Mouse (Mus musculus) frontal cortex, adult (tissue): Measurements from ENCODE around the gene Gm27021.
"Not testable (repeated sequence)": the region's sequence is repeated elsewhere in the genome, so short reads cannot be mapped to it uniquely, and the experiment has no call there.

Source experiments
- ATAC-seq: cut with Nextera tagmentation; 2 replicates; pipeline ENCODE4 v1.9.2; 2017; ENCODE audit warnings: mild to moderate bottlenecking, moderate library complexity, mixed read lengths; ENCODE audit not compliant: low TSS enrichment

The Gm27021 gene

DNA sequence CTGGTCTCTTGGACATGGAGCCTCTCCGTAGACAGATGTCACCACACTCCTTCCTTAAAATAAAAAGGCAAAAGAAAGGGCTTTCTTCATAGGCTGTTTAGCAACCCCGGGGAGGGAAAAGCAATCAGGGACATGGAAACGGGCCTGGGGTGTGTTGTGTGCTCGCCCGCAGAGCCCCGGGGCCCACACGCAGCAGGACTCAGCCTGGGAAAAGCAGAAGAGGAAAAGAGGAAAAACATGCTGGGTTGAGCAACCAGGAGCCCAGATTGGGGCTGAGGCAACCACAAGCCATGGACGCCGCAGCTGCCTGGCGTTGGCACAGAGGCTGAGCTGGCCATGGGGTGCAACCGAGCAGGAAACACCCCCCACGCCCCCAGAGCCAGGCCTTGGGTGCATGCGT is 18.2 kb upstream of the Gm27021 start:
- no peak for ATAC-seq

- ATAC-seq = no peak
Measured at GRCm38 (mm10) chr8:120685591-120685990, 17.7 kb upstream of the Gm27021 start.

GRCm38 (mm10) chr8:120685097-120685496 is 17.2 kb upstream of the Gm27021 start:
- no peak for ATAC-seq

DNA sequence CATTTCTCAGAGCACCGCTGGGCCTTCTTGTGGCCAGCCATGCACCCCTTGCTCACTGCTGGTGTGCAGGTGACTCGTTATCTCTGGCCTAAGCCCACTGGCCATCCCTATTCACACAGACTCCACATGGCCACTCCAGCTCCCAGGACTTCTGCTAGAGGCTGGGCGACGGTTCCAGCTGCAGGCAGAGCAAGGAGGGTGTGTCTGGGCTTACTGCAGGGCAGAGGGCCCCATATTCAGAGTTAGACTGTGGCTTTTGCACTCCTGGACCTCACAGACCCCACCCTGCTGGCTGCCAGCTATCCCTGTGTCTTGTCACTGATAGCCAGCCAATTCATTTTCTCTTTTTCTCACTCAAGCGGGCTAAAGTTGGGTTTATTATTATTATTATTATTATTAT is 16.2 kb upstream of the Gm27021 start:
- ATAC-seq = no peak

- peak; percentile 59; the same call in 1 of the 2 replicates for ATAC-seq
Measured at GRCm38 (mm10) chr8:120683602-120684001, 15.7 kb upstream of the Gm27021 start.

DNA sequence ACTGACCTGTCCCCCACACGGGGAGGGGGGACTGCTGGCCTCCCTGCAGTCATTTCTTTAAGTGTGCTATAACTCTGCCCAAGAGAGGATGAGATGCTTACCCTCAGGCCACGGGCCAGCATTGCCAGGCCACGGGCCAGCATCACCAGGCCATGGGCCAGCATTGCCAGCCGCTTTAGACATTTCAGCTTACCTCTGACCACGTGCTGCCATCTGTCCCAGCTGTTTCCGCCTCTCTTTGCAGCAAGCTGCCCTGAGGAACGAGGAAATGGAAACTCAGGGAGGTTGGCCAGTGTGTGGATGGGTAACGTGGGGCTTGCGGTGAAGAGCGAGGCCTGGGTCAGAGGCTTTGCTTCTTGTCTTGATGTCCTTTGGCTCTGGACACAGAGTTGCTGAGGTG is 13.2 kb upstream of the Gm27021 start:
- ATAC-seq = no peak

- ATAC-seq = not testable (repeated sequence)
Measured at GRCm38 (mm10) chr8:120680405-120680804, 12.5 kb upstream of the Gm27021 start.

GRCm38 (mm10) chr8:120679629-120680387 is 11.9 kb upstream of the Gm27021 start:
- ATAC-seq = no peak

GRCm38 (mm10) chr8:120678447-120678846 is 10.6 kb upstream of the Gm27021 start:
- peak; percentile 71 for ATAC-seq

DNA sequence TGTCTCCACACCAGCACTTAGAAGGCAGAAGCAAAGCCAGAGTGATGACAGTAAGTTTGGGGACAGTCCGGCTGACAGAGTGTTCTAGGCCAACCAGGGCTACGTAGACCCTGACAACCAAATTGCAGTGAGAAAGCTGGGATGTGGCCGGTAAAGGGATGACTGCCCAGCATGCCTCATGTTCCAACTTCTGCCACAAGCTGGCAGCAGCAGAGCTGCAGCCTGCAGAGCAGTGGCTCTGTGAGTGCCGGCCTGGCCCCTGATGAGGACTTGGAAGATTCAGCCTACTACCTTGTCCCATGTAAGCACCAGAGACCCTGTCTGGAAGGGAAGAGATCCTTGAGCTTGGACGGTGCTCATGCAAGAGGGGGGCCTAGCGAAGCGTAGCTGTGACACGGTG is 7.8 kb upstream of the Gm27021 start:
- ATAC-seq = 0 out of 2 replicates have a peak, but pooled peaks have one; percentile 21

DNA sequence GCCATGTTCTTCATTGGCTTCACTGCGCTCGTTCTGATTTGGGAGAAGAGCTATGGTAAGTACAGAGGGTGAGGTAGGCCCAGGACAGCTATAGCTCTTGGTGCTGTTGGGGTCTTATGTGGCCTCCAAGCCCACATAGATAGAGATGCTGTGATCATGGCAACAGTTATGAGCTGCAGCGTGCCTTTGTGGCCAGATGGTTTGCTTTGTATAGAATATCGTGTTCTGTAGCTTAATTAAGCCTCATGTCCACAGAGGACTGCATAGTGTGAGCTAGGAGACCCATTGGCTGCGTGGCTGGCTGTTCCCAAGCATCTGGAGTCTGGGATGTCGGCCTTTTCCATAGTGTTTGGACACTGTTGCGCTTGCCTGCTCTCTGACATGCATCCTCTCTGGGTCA is 5.4 kb upstream of the Gm27021 start:
- peak; percentile 56 for ATAC-seq

DNA sequence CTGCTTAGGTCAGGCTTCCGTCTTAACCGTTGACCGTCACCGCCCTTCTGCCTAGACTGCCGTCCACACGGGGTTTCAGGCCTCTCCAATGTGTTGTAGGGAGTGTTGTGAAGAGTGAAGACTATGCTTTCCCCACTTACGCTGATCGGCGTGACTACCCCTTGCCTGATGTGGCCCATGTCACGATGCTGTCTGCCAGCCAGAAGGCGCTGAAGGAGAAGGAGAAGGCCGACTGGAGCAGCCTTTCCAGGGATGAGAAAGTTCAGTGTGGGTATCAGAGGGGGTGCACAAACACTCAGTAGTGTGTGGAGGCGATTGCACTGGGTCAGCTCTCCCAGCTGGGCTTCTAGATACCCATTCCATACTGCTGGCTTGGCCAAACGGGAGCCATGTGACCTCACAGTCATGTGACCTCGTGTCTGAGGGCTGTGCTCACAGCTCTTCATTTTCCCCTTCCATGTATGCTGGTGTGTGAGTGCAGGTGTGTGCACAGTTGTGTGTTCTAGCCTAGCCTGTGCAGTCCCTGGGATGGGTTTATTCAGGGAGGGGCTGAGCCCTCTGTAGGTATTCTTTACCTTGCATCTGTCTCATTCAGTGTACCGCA is 4.8 kb upstream of the Gm27021 start:
- ATAC-seq = 0 out of 2 replicates have a peak, but pooled peaks have one; percentile 5

DNA sequence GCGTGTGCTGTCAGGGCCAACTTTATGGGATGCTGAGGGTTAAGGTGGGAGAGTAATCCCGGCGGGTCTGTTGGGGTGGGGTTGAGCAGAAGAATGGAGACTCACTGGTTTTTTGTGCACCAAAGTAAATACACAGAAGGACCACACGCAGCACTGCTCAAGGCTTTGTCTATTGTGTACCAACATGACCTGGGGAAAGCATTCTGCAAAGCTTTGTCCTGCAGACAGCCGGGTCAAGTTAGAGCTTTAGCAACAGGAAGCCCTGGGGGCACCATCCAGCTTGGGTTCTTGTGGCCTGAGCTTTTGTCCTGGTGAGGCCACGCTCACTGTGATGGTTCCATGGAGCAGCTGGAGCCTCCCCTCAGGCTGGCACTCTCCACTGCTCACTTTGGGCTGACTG is 3.9 kb upstream of the Gm27021 start:
- ATAC-seq = no peak

DNA sequence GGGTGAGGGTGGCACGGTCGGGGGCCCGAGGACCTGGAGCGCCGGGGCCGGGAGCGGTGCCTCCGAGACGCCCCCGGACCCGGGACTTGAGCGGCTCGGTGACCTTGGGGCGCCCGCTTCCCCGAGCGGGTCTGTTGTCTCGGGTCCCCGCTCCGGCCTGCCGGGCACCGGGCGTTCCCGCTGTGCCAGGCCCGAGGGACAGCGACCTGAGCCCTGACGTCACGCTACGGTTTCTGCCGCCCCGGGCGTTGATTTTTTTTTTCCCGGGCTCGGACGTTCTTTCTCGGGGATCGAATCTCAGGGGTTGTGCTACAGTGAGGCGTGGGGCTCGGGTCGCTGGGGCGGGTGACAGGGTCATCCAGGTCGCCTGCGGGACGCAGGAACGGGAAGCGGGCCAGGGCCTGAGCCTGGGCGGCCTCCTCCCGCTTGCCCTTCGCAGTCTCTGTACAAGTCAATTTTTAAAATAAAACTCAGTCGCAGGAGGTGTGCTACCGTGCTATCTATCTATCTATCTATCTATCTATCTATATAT is 561 bp upstream of the Gm27021 start, which contains the start of gene Emc8:
TSS of gene Emc8 (minus strand) at position 200 of the 532 bp plus-strand sequence.
- peak; percentile 21; the same call in 1 of the 2 replicates for ATAC-seq

DNA sequence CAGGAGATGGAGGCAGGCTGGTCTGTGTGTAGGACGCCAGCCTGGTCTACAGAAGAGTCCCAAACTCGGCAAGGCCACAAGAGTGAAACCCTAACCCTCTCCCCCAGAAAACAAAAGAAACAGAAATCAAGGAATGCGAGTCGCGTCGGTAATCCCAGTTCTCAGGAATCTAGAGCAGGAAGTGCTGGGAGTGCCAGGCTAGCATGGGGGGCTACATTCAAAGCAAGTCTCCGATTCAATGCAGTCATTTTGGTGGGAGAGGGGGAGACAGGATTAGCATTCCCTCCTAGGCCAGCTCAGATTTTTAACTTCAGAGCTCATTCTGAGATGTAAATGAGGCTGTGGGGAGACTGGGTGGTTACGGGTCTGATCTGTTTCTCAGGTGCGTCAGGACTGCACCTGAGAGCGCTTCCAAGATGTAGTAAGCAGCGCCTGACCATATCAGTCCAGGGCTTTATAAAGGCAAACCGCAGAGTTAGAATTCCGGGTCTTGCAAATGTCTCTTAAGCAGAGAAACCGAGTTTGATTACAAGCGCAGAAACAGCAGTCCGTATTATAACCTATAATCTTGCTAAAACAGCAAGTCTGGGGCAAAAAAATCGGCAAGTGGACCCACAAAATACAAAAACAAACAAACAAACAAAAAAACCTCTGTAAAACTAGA is 940 bp downstream of the Gm27021 start:
- ATAC-seq = no peak

GRCm38 (mm10) chr8:120665726-120666455 is 2.0 kb downstream of the Gm27021 start:
- no peak for ATAC-seq

GRCm38 (mm10) chr8:120664566-120664965 is 3.3 kb downstream of the Gm27021 start:
- no peak for ATAC-seq

- no peak for ATAC-seq
Measured at GRCm38 (mm10) chr8:120657415-120657814, 10.5 kb downstream of the Gm27021 start.

DNA sequence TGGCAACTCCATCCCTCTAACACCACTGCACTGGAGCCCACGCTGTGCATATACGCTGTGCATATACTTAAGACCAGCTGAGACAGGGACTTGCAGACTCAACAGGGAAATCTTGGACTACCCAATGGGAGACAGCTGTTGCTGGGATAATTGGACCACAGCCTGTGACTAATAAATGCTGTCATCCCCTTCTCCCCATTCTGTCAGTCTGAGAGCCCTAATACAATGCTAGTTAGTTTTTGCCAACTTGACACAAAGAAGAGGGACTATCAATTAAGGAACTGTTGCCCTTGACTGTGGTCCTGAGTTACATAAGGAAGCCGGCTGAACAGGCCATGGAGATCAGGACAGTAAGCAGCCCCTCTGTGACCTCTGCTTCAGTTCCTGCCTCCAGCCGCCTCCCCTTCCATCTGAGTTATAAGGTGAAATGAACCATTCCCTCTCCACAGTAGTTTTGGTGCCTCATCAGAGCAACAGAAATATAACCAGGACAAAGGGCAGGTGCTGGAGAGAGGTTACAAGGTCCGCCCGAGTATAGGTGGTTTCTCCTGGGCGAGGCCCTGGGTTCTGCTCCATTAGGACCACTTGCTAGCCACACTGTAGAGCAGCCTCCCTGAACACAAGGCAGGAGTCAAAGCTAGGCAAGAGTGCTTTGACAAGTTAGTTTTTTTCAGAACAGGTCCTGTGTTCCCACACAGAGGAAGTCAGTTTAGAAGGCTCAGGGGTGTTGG is 11.4 kb downstream of the Gm27021 start:
- no peak for ATAC-seq

- no peak for ATAC-seq
Measured at GRCm38 (mm10) chr8:120647532-120647931, 20.3 kb downstream of the Gm27021 start, which contains the start of gene 1190005I06Rik. Gene 1190005I06Rik, minus strand, starts transcription at chr8:120647632.

GRCm38 (mm10) chr8:120644663-120645062 is 23.2 kb downstream of the Gm27021 start:
- ATAC-seq = peak; percentile 60
